Mouse (Mus musculus) liver, embryonic 14.5 days (tissue): ENCODE results near the gene Klhl26.

Source experiments
- CTCF ChIP-seq: IDR thresholded peaks from 2 replicates; pipeline ENCODE4 v1.5.1; 2016; ENCODE audit warnings: antibody characterized with exemption, low read depth, control low read depth
- EP300 ChIP-seq: IDR thresholded peaks from 2 replicates; pipeline ENCODE4 v1.6.1; 2016; ENCODE audit warnings: antibody characterized with exemption, low read depth

- TF ChIP-seq CTCF (no peak), EP300 (no peak)
These were observed 16.6 kb downstream of the Klhl26 start for GRCm38 (mm10) chr8:70460199-70460598.
